ENCODE assay signal across 7 mouse cellular contexts in the genomic region with DNA sequence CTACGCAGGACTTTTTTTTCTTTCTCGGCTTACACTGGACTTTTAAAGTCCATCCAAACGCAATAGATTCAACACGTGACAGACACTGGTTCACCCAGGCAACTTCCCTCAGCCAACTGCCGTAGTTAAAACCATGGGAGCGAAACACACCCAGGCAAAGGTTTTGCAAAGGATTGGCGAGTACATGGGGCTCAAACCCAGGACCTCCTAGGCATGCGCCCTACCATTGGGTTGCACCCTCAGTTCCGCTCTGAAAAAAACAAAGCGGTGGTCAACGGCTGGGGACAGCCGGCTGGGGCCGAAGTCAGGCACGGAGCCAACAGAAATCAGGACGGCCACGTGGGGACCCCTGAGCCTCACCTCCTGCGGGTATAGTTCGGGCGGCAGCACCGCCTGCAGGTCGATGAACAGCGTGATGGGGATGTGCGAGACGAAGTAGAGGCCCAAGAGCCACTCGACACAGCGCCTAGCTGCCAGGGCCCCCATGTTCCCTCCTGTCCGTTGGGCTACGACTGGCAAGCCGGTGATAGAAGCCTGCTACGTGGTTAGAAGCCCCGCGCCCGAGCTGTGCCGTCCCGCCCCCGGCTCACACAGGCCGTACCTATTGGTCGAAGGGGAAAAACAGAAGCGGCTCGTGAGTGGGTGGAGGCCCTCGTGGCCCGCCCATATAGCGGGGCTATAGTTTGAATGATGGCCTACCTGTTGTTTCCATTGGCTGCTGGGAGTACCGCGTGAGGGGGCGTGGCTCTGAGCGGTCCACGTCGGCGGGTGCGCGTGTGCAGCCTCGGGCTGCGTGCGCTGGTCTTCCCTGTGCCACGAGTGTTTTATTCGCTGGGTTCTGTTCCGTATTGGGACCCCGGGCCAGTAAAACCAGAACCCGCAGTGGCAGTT. TPM values are rescaled to one million over a fixed set of nuclear protein-coding genes. Genes with fewer than 3 reads are reported as not detected.
A peak's percentile ranks its signal among the peaks of the same experiment; 100 is the strongest.
DNase-seq lines count a peak whose midpoint lies in the region; ATAC-seq lines count a peak whose summit lies in the region.

A gene (minus strand): TSS at position 610 of the 891 bp plus-strand sequence.

- H3K36me3 ChIP-seq in embryonic facial prominence, embryonic 11.5 days (replicated peaks; ENCODE audit: control insufficient read depth, insufficient read depth, low read depth, low read length) = no peaks in the 10 kb centered on the region
- peaks cover 15% of the 10 kb centered on the region for H3K36me3 ChIP-seq in limb, embryonic 10.5 days
- peaks cover 4% of the 10 kb centered on the region; the same call in 1 of the 2 replicates for H3K36me3 ChIP-seq in midbrain, embryonic 13.5 days

- H3K27ac ChIP-seq in embryonic facial prominence, embryonic 11.5 days (replicated peaks; ENCODE audit: low read depth, low read length) = peak within 1 kb of the TSS; percentile 73
- peak within 1 kb of the TSS; percentile 91 for H3K27ac ChIP-seq in limb, embryonic 10.5 days
- H3K27ac ChIP-seq in midbrain, embryonic 13.5 days = peak within 1 kb of the TSS; percentile 83

- peak within 1 kb of the TSS; percentile 71 for H3K9ac ChIP-seq in embryonic facial prominence, embryonic 11.5 days (replicated peaks; ENCODE audit: low read length)
- H3K9ac ChIP-seq in midbrain, embryonic 13.5 days (replicated peaks) = peak within 1 kb of the TSS; percentile 71

- no peaks in the 10 kb centered on the region for H3K27me3 ChIP-seq in embryonic facial prominence, embryonic 11.5 days (ENCODE audit: control insufficient read depth, insufficient read depth, low read length)
- H3K27me3 ChIP-seq in limb, embryonic 10.5 days (ENCODE audit: low read depth, poor library complexity, severe bottlenecking) = no peaks in the 10 kb centered on the region
- no peaks in the 10 kb centered on the region for H3K27me3 ChIP-seq in midbrain, embryonic 13.5 days

- WGBS in embryonic facial prominence, embryonic 11.5 days = under 1% methylated on average over 60 of the region's 60 CpGs
- WGBS in limb, embryonic 10.5 days = under 1% methylated on average over 60 of the region's 60 CpGs
- under 1% methylated on average over 60 of the region's 60 CpGs for WGBS in midbrain, embryonic 13.5 days

- H3K9me3 ChIP-seq in embryonic facial prominence, embryonic 11.5 days (replicated peaks; ENCODE audit: control insufficient read depth, low read length) = no peaks in the 10 kb centered on the region
- no peaks in the 10 kb centered on the region for H3K9me3 ChIP-seq in limb, embryonic 10.5 days (replicated peaks)
- H3K9me3 ChIP-seq in midbrain, embryonic 13.5 days = no peaks in the 10 kb centered on the region

- peak; percentile 100 for ATAC-seq in embryonic facial prominence, embryonic 11.5 days (replicated peaks; ENCODE audit: insufficient number of reproducible peaks, low FRiP score, low TSS enrichment, low read depth)
- peak; percentile 97 for ATAC-seq in granulocyte monocyte progenitor cell, adult 5-6 weeks (replicated peaks; ENCODE audit: poor library complexity, severe bottlenecking)
- peak; percentile 100 for ATAC-seq in midbrain, embryonic 13.5 days

- peaks cover 2% of the 10 kb centered on the region for H3K4me1 ChIP-seq in embryonic facial prominence, embryonic 11.5 days (ENCODE audit: control insufficient read depth, insufficient read depth, low read length)
- H3K4me1 ChIP-seq in limb, embryonic 10.5 days = peaks cover 27% of the 10 kb centered on the region
- H3K4me1 ChIP-seq in midbrain, embryonic 13.5 days (replicated peaks) = peaks cover 20% of the 10 kb centered on the region

- DNase-seq in adrenal gland, postnatal 14 days = peak; percentile 97
- peak; percentile 98 for DNase-seq in embryonic facial prominence, embryonic 11.5 days (ENCODE audit: low spot score)
- peak; percentile 98 for DNase-seq in kidney, adult 11 months
- DNase-seq in limb, embryonic 10.5 days (ENCODE audit: low spot score) = peak; percentile 95
- DNase-seq in spleen, adult 12 weeks (ENCODE audit: low spot score) = peak; percentile 87

- peak within 1 kb of the TSS; percentile 59 for H3K4me3 ChIP-seq in embryonic facial prominence, embryonic 11.5 days (ENCODE audit: low read depth, low read length)
- peak within 1 kb of the TSS; percentile 78 for H3K4me3 ChIP-seq in limb, embryonic 10.5 days
- peak within 1 kb of the TSS; percentile 64 for H3K4me3 ChIP-seq in midbrain, embryonic 13.5 days (replicated peaks)

- peak within 1 kb of the TSS; percentile 69 for H3K4me2 ChIP-seq in embryonic facial prominence, embryonic 11.5 days (ENCODE audit: low read depth, low read length)
- H3K4me2 ChIP-seq in midbrain, embryonic 13.5 days (replicated peaks) = peak within 1 kb of the TSS; percentile 82

RNA-seq across cellular contexts. Expression of the gene that starts here (rescaled TPM):
- 34.1 and 45.0 TPM in 2 replicates for total RNA-seq in adrenal gland, postnatal 14 days (2021)
- polyA plus RNA-seq in embryonic facial prominence, embryonic 11.5 days (2014; fragmentation: Nextera tagmentation; extraction: Ambion mirVana) = 73.7 and 76.3 TPM in 2 replicates
- total RNA-seq in granulocyte monocyte progenitor cell, adult 5-6 weeks (2014; fragmentation: Nextera tagmentation) = 89.3 and 102 TPM in 2 replicates
- 71.9 and 93.9 TPM in 2 replicates for total RNA-seq in granulocyte monocyte progenitor cell, adult 5-6 weeks (2017)
- polyA plus RNA-seq in limb, embryonic 10.5 days (2016; fragmentation: Nextera tagmentation; extraction: Ambion mirVana) = 87.7 and 104 TPM in 2 replicates
- polyA plus RNA-seq in midbrain, embryonic 13.5 days (2015; fragmentation: Nextera tagmentation; extraction: Ambion mirVana) = 28.7 and 33.5 TPM in 2 replicates

Comparison
In these comparisons a context has a peak if more than half of its experiments do, and no peak if none do; other contexts are left out.
1. Peak in every context shown above with its lines: DNase-seq, ATAC-seq, H3K4me3 ChIP-seq and H3K27ac ChIP-seq.